Mouse (Mus musculus) neural tube, embryonic 15.5 days (tissue): Measurements from ENCODE around the gene Pop7. TPM values are rescaled to one million over a fixed set of nuclear protein-coding genes. Genes with fewer than 3 reads are reported as not detected.

ENCODE experiments used
- ATAC-seq: fragments of 200-750 bp; cut with Nextera tagmentation; 2 replicates; pipeline ENCODE4 v1.8.0; 2017; ENCODE audit warnings: mild to moderate bottlenecking, moderate TSS enrichment, moderate library complexity; ENCODE audit not compliant: low FRiP score
- H3K27ac ChIP-seq: fragments of 300-500 bp; sonication (generic); replicated peaks from 2 replicates; pipeline ENCODE4 v1.5.1; 2015; ENCODE audit warnings: mild to moderate bottlenecking, inconsistent platforms
- H3K27me3 ChIP-seq: fragments of 300-500 bp; sonication (generic); replicated peaks from 2 replicates; pipeline ENCODE4 v1.6.1; 2015; ENCODE audit warnings: inconsistent platforms
- H3K36me3 ChIP-seq: fragments of 300-500 bp; sonication (generic); 2 replicates; pipeline ENCODE4 v1.6.1; 2015; ENCODE audit warnings: inconsistent platforms
- H3K4me1 ChIP-seq: fragments of 300-500 bp; sonication (generic); 2 replicates; pipeline ENCODE4 v1.6.1; 2015; ENCODE audit warnings: inconsistent platforms
- H3K4me2 ChIP-seq: fragments of 300-500 bp; sonication (generic); 2 replicates; pipeline ENCODE4 v1.6.1; 2015; ENCODE audit warnings: inconsistent platforms, mild to moderate bottlenecking, moderate library complexity
- H3K4me3 ChIP-seq: fragments of 300-500 bp; sonication (generic); replicated peaks from 2 replicates; pipeline ENCODE4 v1.5.1; 2015; ENCODE audit warnings: mild to moderate bottlenecking, inconsistent platforms
- H3K9ac ChIP-seq: fragments of 300-500 bp; sonication (generic); replicated peaks from 2 replicates; pipeline ENCODE4 v1.6.1; 2015; ENCODE audit warnings: mild to moderate bottlenecking, inconsistent platforms
- H3K9me3 ChIP-seq: fragments of 300-500 bp; sonication (generic); replicated peaks from 2 replicates; pipeline ENCODE4 v1.6.1; 2016; ENCODE audit warnings: inconsistent platforms
- WGBS: fragments of 180-500 bp; shearing (Covaris S2); methylation state at CpG from one replicate; pipeline ENCODE4 v1.1.7; 2015; ENCODE audit warnings: mixed read lengths; 5-methylcytosine and 5-hydroxymethylcytosine counted together
- polyA plus RNA-seq: library from polyadenylated mRNA; unstranded; fragments of >200 nt; fragmentation: Nextera tagmentation; extraction: Ambion mirVana; gene quantifications from 2 replicates; pipeline ENCODE4 v1.2.1, GENCODE M21; 2015

Gene Pop7
- polyA plus RNA-seq, 1 experiment from 2014 or later, result 81.6 TPM

DNA sequence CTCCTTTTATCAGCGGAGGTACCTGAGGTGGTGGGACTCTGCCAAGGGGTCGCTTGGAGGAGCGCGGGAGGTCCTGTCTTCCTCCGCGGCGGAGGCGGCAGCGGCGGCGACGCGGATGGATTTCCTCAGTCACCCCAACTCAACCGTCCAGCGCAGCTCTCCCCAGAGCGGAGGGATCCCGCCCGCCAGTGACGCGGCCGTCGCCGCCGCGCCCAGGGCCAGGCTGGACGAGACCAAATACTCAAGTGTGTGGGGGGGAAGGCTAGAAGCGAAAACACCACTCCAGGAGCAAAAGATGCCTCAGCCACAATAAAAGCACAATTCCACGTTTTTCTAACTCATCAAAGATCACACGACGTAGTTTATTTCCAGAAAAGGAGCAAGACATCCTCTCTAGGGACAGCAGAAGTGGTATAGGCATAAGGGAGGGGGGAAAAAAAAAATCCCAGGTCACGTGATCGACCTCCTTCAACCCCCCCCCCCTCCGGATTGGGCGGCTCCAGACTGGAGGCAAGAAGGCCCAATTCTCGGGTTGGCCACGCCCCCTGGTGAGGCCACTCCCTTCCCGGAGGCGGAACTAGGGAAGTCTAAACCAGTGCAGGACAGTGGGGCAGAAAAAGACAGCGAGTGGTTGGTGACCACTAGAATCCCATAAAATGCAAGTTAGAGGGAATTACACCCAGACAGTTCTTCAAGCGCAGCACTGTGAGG lies 31.0 kb upstream of the Pop7 start, which contains the start of the genes Epo and Gnb2:
Gene Epo, minus strand, starts transcription at position 126 of the 711 bp plus-strand sequence.
Gene Gnb2, minus strand, starts transcription at position 394 of the 711 bp plus-strand sequence.
- H3K4me1 ChIP-seq, result peaks cover 28% of the 10 kb centered on the region
- peak within 1 kb of the TSS; percentile 97 for H3K9ac ChIP-seq
- no peaks in the 10 kb centered on the region for H3K27me3 ChIP-seq
- WGBS, result under 1% methylated on average over 40 of the region's 40 CpGs
- peak; percentile 81 for ATAC-seq
- H3K36me3 ChIP-seq, result peaks cover 20% of the 10 kb centered on the region
- H3K27ac ChIP-seq, result peak within 1 kb of the TSS; percentile 97
- peak within 1 kb of the TSS; percentile 83 for H3K4me2 ChIP-seq
- H3K4me3 ChIP-seq, result peak within 1 kb of the TSS; percentile 88
- no peaks in the 10 kb centered on the region for H3K9me3 ChIP-seq

DNA sequence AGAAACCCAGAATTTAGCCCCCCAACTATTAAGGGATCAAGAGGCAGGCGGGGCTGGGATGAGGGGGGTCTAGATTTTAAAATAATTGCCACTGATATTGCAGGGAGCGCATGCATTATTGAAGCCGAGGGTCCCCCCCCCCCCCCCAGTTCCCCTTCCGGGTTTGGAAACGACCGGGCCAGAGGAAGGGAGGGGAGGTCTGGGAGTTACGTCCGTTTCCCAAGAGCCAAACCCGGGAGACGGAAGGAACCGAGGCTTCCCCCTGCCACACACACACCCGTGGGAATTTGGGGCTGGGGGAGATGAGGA lies 30.4 kb upstream of the Pop7 start:
- Histone ChIP-seq H3K4me3 (peak overlapping the region; percentile 88), H3K36me3 (peaks cover 25% of the 10 kb centered on the region), H3K27me3 (no peaks in the 10 kb centered on the region), H3K9ac (peak overlapping the region; percentile 97), H3K27ac (peak overlapping the region; percentile 97), H3K4me1 (peaks cover 31% of the 10 kb centered on the region), H3K9me3 (no peaks in the 10 kb centered on the region), H3K4me2 (peak overlapping the region; percentile 83)
- 1% methylated on average over 10 of the region's 12 CpGs for WGBS
- no peak for ATAC-seq

DNA sequence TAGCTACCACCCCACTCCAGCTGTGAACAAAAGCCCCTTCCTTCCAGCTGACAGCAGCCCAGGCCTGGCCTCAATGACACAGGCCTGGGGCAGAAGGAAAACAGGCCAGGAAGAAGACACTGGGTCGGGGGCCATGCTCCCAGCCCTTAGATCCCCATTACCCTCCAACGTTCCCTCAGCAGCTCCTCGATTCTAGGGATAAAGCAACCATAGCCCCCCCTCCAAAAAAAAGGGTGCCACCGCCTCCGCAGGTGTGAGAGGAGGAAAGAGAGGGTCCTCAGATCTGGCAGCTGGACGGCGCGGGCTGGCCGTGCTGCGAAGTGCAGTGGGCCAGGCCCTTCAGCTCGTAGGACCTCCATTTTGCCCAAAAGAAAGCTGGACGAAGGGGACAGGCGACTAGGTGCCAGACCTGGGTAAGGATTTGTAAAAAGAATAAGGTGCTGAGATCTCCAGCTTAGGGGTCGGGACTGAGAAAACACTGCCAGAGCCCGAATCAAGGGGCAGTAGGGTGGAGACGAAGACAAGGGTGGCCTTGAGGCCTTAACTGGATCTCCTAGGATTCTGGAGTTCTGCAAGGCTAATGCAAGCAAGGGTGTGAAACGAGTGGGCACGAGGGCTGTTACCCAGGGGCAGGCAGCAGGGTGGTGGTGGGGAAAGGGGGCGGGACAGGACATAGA lies 30.0 kb upstream of the Pop7 start:
- peak overlapping the region; percentile 97 for H3K27ac ChIP-seq
- H3K4me3 ChIP-seq, result peak overlapping the region; percentile 88
- peak overlapping the region; percentile 83 for H3K4me2 ChIP-seq
- peaks cover 35% of the 10 kb centered on the region for H3K4me1 ChIP-seq
- peaks cover 30% of the 10 kb centered on the region for H3K36me3 ChIP-seq
- H3K9me3 ChIP-seq, result no peaks in the 10 kb centered on the region
- H3K27me3 ChIP-seq, result no peaks in the 10 kb centered on the region
- under 1% methylated on average over 19 of the region's 19 CpGs for WGBS
- ATAC-seq, result no peak
- H3K9ac ChIP-seq, result peak overlapping the region; percentile 97

DNA sequence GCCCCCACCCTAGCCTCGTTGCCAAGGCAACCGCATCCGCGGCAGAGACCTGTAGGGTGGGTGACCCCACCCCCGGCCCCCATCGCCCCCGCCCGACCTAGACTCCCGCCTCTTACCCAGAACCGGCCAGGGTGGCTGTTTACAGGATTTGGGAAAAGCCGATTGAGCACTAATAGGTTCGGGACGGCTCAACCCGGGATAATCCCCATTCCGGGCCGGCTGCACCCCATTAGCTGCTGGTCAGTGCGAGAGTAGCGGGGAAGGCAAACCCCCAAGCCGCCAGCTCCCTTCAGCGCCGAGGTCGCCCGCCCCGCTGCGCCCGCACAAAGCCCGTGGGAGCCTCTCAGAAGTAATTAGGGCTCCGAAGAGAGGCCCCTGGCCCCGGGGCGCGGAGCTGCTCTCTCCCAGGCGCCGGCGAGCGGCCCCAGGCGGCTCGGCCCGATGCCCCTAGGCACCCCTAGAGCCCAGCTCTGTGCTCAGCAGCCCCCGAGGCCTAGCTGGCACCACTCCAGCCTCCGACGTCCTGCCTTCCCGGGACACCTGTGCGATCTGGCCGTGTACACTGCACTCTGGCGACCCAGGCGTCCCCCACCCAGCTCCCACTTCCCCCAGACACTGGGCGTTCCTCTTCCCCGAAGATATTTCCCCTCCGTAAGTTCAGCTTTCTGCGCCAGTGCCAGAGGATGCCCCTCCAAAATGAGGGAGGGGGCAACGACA lies 29.3 kb upstream of the Pop7 start:
- Histone ChIP-seq H3K4me3 (peak overlapping the region; percentile 88), H3K36me3 (peaks cover 34% of the 10 kb centered on the region), H3K27ac (peak overlapping the region; percentile 97), H3K9me3 (no peaks in the 10 kb centered on the region), H3K4me1 (peaks cover 36% of the 10 kb centered on the region), H3K4me2 (peak overlapping the region; percentile 83), H3K27me3 (no peaks in the 10 kb centered on the region), H3K9ac (peak overlapping the region; percentile 97)
- under 1% methylated on average over 47 of the region's 51 CpGs for WGBS
- ATAC-seq, result peak; percentile 4

DNA sequence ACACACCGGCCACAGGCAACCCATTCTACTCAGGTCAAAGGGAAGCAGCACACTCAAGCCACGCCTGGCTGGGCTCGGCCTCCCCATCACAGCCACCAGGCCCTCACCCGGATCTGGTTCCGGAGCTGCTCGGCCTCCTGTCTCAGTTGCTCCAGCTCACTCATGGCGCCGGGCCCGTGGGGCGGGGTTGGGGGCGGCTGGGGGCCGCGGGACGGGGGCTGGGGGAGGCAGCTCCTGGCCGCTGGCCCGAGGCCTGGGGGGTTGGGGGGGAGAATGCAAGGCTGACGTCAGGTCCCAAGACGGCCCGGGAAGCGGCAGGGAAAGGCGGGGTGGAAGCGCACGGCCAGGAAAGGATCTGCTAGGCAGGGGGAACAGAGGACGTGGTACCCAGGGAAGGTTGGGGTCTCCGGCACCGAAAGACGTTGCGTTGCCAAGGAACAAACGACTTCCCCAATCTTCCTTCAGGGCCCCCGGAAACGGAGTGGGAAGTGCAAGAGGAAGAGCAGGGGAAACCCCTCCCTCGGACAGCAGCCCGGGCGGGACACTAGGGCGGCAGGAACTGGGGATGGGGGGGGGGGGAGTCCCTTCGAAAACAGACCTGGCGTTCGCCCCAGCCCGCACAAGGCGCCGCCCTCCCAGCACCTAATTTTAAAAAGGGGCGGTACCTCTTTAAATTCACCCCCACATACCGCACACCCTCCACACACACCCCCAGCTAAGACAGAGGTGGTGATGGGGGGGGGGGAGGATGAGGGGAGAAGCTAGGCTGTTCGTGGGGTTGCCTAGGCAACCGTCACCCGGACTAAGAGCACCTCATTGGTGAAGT lies 28.5 kb upstream of the Pop7 start:
- Histone ChIP-seq H3K9me3 (no peaks in the 10 kb centered on the region), H3K27me3 (no peaks in the 10 kb centered on the region), H3K4me3 (peak overlapping the region; percentile 88), H3K27ac (peak overlapping the region; percentile 97), H3K36me3 (peaks cover 39% of the 10 kb centered on the region), H3K4me2 (peak overlapping the region; percentile 83), H3K9ac (peak overlapping the region; percentile 97), H3K4me1 (peaks cover 42% of the 10 kb centered on the region)
- ATAC-seq, result peak; percentile 67
- WGBS, result under 1% methylated on average over 45 of the region's 46 CpGs

DNA sequence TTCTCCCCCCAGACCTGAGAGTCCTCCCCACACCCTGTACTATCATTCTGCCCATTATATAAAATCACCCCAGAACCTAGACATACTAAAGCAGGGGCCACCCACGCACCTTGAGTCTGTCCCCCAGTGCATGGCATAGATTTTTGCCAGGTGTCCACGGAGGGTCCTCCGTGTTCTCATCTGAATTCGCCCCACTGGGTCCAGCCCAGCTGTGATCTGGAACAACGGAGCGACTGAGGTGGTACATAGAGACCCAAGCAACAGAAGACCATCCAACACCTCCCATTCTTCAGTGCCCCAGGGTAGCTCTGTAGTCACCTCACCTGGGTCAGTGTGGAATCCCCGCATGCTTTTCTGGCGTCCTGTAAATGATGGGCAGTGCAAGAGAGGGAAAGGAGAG lies 27.8 kb upstream of the Pop7 start:
- peak overlapping the region; percentile 97 for H3K9ac ChIP-seq
- H3K9me3 ChIP-seq, result no peaks in the 10 kb centered on the region
- peak overlapping the region; percentile 97 for H3K27ac ChIP-seq
- H3K4me3 ChIP-seq, result peak overlapping the region; percentile 88
- peaks cover 45% of the 10 kb centered on the region for H3K36me3 ChIP-seq
- ATAC-seq, result no peak
- no peaks in the 10 kb centered on the region for H3K27me3 ChIP-seq
- peak overlapping the region; percentile 83 for H3K4me2 ChIP-seq
- 65% methylated on average over 8 of the region's 8 CpGs for WGBS
- H3K4me1 ChIP-seq, result peaks cover 42% of the 10 kb centered on the region

DNA sequence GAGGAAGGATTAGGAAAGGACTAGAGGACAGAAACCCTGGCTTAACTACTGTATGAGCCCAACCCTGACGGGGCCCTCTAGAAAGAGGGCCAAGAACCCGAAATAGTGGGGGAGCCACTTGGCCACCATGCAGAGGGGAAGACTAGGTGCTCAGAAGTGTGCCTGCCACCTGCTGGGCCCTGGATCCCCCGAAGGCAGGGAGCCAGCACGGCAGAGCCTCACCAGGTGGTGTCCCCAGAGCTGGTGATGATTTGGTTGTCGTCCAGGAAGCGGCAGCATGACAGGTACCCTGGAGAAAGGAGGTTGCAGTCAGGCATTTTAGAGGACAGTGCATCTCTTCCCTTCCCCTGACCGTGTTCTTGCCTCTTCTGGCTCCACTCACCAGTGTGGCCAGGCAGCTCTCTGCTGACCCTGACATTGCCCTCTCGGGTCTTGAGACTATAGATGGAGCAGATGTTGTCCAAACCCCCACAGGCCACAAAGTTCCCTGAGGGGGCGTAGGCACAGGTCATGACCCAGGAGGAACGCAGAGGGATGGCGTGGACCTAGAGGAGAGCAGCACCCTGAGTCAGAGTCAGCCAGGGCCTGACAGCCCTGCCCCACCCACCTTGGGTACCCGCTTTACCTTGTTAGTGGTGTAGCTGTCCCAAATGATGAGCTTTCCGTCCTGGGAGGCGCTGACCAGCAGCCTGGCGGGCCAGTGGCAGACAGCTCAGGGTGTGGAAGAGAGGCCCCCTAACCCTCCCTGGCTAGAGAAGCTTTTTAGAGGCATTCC lies 27.1 kb upstream of the Pop7 start:
- H3K36me3 ChIP-seq, result peaks cover 52% of the 10 kb centered on the region
- H3K9me3 ChIP-seq, result no peaks in the 10 kb centered on the region
- H3K4me2 ChIP-seq, result peak overlapping the region; percentile 83
- no peaks in the 10 kb centered on the region for H3K27me3 ChIP-seq
- no peak for ATAC-seq
- H3K9ac ChIP-seq, result peak overlapping the region; percentile 97; the same call in 1 of the 2 replicates
- H3K4me3 ChIP-seq, result peak overlapping the region; percentile 88; the same call in 1 of the 2 replicates
- no peak overlapping the region for H3K27ac ChIP-seq
- WGBS, result 63% methylated on average over 15 of the region's 15 CpGs
- peaks cover 42% of the 10 kb centered on the region for H3K4me1 ChIP-seq

DNA sequence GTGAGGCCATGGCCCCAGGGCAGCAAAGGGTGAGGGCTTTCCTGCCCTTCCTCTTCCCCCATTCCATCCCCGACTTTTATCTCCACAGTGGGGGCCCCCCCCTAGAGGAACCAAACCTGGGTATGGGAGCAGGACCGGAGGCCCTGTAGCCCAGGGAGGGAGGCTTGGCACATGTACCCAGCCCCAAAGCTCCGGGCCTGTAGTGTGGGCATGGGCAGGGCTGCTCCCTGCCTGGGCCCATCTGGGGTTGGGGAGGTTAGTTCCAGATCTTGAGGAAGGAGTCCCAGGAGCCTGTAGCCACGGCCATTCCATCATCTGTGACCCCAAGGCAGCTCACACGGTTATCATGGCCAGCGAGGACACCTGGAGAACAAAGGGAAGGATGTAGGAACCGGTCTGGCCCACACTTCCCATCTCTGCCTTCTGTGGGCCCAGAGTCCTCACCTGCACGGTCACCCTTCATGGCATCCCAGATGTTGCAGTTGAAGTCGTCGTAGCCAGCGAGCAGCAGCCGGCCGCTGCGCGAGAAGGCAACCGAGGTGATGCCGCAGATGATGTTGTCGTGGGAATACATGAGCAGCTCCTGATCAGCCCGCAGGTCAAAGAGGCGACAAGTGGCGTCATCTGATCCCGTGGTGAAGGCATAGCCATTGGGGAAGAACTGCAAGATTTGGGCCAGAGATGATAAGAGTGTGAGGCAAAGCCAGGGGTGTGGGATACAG lies 26.1 kb upstream of the Pop7 start:
- H3K9ac ChIP-seq, result no peak overlapping the region
- 83% methylated on average over 22 of the region's 22 CpGs for WGBS
- no peak for ATAC-seq
- H3K4me1 ChIP-seq, result peaks cover 36% of the 10 kb centered on the region
- peaks cover 62% of the 10 kb centered on the region for H3K36me3 ChIP-seq
- no peak overlapping the region for H3K4me3 ChIP-seq
- H3K4me2 ChIP-seq, result no peak overlapping the region
- no peaks in the 10 kb centered on the region for H3K27me3 ChIP-seq
- H3K9me3 ChIP-seq, result no peaks in the 10 kb centered on the region
- no peak overlapping the region; the same call in 1 of the 2 replicates for H3K27ac ChIP-seq

DNA sequence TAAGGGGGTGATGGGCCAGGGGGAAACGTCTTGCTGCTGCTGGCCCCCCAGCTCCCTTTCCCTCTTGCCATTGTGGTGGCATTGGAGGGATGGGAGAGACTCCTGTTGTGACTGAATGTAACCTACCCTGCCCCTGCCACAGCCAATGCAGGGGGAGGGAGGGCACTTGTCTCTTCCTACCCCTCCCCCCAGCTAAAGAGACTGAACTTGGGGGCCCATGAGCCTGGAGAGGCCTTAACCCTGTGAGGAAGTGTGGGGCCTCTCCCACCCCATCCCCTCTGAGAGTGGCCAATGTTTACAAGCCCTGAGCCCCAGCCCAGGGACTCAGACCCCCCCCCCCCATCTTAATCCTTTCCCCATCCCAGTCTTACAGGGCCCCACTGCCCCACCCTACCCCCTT lies 25.1 kb upstream of the Pop7 start:
- Histone ChIP-seq H3K27me3 (no peaks in the 10 kb centered on the region), H3K36me3 (peaks cover 72% of the 10 kb centered on the region), H3K4me3 (no peak overlapping the region), H3K27ac (peak overlapping the region; percentile 25; the same call in 1 of the 2 replicates), H3K4me2 (no peak overlapping the region), H3K9ac (no peak overlapping the region), H3K4me1 (peaks cover 36% of the 10 kb centered on the region), H3K9me3 (no peaks in the 10 kb centered on the region)
- no peak for ATAC-seq
- whole genome bisulfite sequencing, result 35% methylated on average over 1 of the region's 1 CpGs
